8 mouse cellular contexts compared by ENCODE assay signal in the genomic region with DNA sequence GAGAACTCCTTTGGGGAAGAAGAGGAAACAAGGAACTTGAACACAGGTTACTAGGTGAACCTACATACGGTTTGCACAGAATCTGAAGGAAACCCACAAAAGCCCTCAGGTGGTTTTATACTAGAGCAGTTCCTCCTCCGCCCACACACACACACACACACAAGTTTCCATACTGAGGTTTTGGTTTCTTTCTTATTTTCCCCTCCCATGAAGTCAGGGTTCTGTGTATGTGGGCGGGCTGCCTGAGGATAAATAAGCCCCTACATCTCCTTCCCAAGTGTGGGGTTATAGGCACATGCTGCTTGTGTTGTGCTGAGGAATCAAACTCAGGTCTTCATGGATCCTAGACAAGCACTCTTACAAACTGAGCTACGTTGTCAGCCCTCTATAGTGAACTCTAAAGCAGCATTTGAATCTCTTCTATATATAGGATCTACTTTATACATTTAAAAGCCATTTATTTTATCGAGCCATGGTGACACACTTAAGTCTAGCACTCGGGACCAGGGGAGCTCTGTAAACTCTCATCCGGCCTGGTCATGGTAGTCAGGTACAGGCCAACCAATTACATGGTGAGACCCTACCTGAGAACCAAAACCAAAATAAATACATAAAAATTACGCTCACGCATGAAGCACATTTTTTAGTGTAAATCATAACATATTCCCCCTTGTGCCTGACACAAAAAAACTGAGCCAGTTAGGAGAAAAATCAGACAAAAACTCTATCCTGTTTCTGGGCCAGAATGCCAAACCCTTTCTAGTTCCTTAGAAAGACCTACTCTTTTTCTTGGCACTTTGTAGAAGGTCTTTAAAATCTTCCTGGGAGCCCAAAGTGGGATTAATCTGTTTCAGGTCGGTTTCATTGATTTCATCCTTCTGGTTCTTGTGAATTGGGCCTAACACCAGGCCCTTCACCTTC. TPM values are rescaled to one million over a fixed set of nuclear protein-coding genes. Genes with fewer than 3 reads are reported as not detected.
DNase-seq lines count a peak whose midpoint lies in the region; ATAC-seq and TF ChIP-seq lines count a peak whose summit lies in the region.

No protein-coding gene starts in this region.

- H3K27ac ChIP-seq in kidney, postnatal 0 days: peak overlapping the region; percentile 94
- H3K27ac ChIP-seq in midbrain, embryonic 15.5 days: peak overlapping the region; percentile 88

- H3K9me3 ChIP-seq in kidney, postnatal 0 days (replicated peaks; ENCODE audit: low read length): no peaks in the 10 kb centered on the region
- no peaks in the 10 kb centered on the region for H3K9me3 ChIP-seq in midbrain, embryonic 15.5 days

- H3K27me3 ChIP-seq in kidney, postnatal 0 days (ENCODE audit: insufficient read depth, low read length): no peaks in the 10 kb centered on the region
- H3K27me3 ChIP-seq in midbrain, embryonic 15.5 days (replicated peaks): no peaks in the 10 kb centered on the region

- H3K9ac ChIP-seq in kidney, postnatal 0 days (ENCODE audit: low read depth, low read length): peak overlapping the region; percentile 70
- peak overlapping the region; percentile 70 for H3K9ac ChIP-seq in midbrain, embryonic 15.5 days

- peaks cover 11% of the 10 kb centered on the region; the same call in 1 of the 2 replicates for H3K4me1 ChIP-seq in kidney, postnatal 0 days (replicated peaks; ENCODE audit: insufficient read depth, low read length)
- peaks cover 37% of the 10 kb centered on the region for H3K4me1 ChIP-seq in midbrain, embryonic 15.5 days

- H3K4me3 ChIP-seq in kidney, postnatal 0 days (replicated peaks; ENCODE audit: low read depth, low read length): peak overlapping the region; percentile 63
- H3K4me3 ChIP-seq in midbrain, embryonic 15.5 days: peak overlapping the region; percentile 57

- no peak for TF ChIP-seq CTCF in kidney, postnatal 0 days (IDR thresholded peaks at IDR 0.05; ENCODE audit: low read depth)

- H3K36me3 ChIP-seq in kidney, postnatal 0 days (ENCODE audit: insufficient read depth, low read length): peaks cover 35% of the 10 kb centered on the region
- H3K36me3 ChIP-seq in midbrain, embryonic 15.5 days (replicated peaks): peaks cover 32% of the 10 kb centered on the region

- no peak for ATAC-seq in kidney, postnatal 0 days (replicated peaks; ENCODE audit: low FRiP score, low read depth)
- ATAC-seq in common myeloid progenitor, adult 5-6 weeks (replicated peaks; ENCODE audit: low read depth, poor library complexity, severe bottlenecking): 0 out of 2 replicates have a peak, but pooled peaks have one; percentile 4
- ATAC-seq in inflammation-experienced regulatory T-cells, adult 6 months: peak; percentile 69
- no peak for ATAC-seq in midbrain, embryonic 15.5 days (replicated peaks)

- no peak for DNase-seq in kidney, postnatal 0 days (ENCODE audit: low spot score)
- no peak for DNase-seq in kidney, postnatal 10 days
- no peak for DNase-seq in adrenal gland, adult 18-20 months (ENCODE audit: low spot score in 2 of 2)
- DNase-seq in adrenal gland, postnatal 36 days: no peak
- DNase-seq in urinary bladder, postnatal 14 days (ENCODE audit: low spot score): no peak

- WGBS in kidney, postnatal 0 days: 41% methylated on average over 10 of the region's 10 CpGs
- 70% methylated on average over 10 of the region's 10 CpGs for whole genome bisulfite sequencing in midbrain, embryonic 15.5 days

- peak overlapping the region; percentile 79 for H3K4me2 ChIP-seq in kidney, postnatal 0 days (ENCODE audit: low read length)
- peak overlapping the region; percentile 66 for H3K4me2 ChIP-seq in midbrain, embryonic 15.5 days

RNA-seq across cellular contexts. Expression of gene Slc3a2, which starts 11.0 kb away (rescaled TPM):
- 151 and 158 TPM in 2 replicates for polyA plus RNA-seq in kidney, postnatal 0 days (2015; fragmentation: Nextera tagmentation; extraction: Ambion mirVana)
- total RNA-seq in common myeloid progenitor, adult 5-6 weeks (2017): 124 and 150 TPM in 2 replicates
- 10 to 100 TPM; 60.5 to 74.4 (median 68.9) TPM for polyA plus RNA-seq in inflammation-experienced regulatory T-cells, adult 6 months (2017; shearing (Covaris generic))
- 165 and 174 TPM in 2 replicates for polyA plus RNA-seq in midbrain, embryonic 15.5 days (2015; fragmentation: Nextera tagmentation; extraction: Ambion mirVana)
- total RNA-seq in adrenal gland, adult 18-20 months (2021): 100 to 1,000 TPM; 373 to 425 TPM
- total RNA-seq in adrenal gland, postnatal 36 days (2021): 100 to 1,000 TPM; 354 to 445 TPM

RNA-seq across cellular contexts. Expression of gene Wdr74, which starts 23.4 kb away (rescaled TPM):
- 71.3 and 77.7 TPM in 2 replicates for polyA plus RNA-seq in kidney, postnatal 0 days (2015; fragmentation: Nextera tagmentation; extraction: Ambion mirVana)
- total RNA-seq in common myeloid progenitor, adult 5-6 weeks (2017): 121 and 149 TPM in 2 replicates
- polyA plus RNA-seq in inflammation-experienced regulatory T-cells, adult 6 months (2017; shearing (Covaris generic)): 10 to 100 TPM; 38.0 to 71.7 (median 66.5) TPM
- 100.0 and 103 TPM in 2 replicates for polyA plus RNA-seq in midbrain, embryonic 15.5 days (2015; fragmentation: Nextera tagmentation; extraction: Ambion mirVana)
- 10 to 100 TPM; 62.4 to 66.2 TPM for total RNA-seq in adrenal gland, adult 18-20 months (2021)
- total RNA-seq in adrenal gland, postnatal 36 days (2021): 10 to 100 TPM; 52.3 to 71.2 TPM

RNA-seq across cellular contexts. Expression of gene 1700092M07Rik, which starts 28.3 kb away (rescaled TPM):
- polyA plus RNA-seq in kidney, postnatal 0 days (2015; fragmentation: Nextera tagmentation; extraction: Ambion mirVana): 0.75 and 1.1 TPM in 2 replicates
- total RNA-seq in common myeloid progenitor, adult 5-6 weeks (2017): 1.5 and 5.8 TPM in 2 replicates
- 1 to 10 TPM in 1 of 3 experiments, not detected in 2; 1.8 TPM for polyA plus RNA-seq in inflammation-experienced regulatory T-cells, adult 6 months (2017; shearing (Covaris generic))
- 1.5 and 1.7 TPM in 2 replicates for polyA plus RNA-seq in midbrain, embryonic 15.5 days (2015; fragmentation: Nextera tagmentation; extraction: Ambion mirVana)
- total RNA-seq in adrenal gland, adult 18-20 months (2021): 1 to 10 TPM; 2.0 to 2.3 TPM
- total RNA-seq in adrenal gland, postnatal 36 days (2021): 1 to 10 TPM in 1 of 2 experiments, under 1 TPM in 1; 0.82 to 1.0 TPM

RNA-seq across cellular contexts. Expression of gene Stx5a, which starts 29.0 kb away (rescaled TPM):
- polyA plus RNA-seq in kidney, postnatal 0 days (2015; fragmentation: Nextera tagmentation; extraction: Ambion mirVana): 105 and 115 TPM in 2 replicates
- total RNA-seq in common myeloid progenitor, adult 5-6 weeks (2017): 45.7 and 60.0 TPM in 2 replicates
- 100 to 1,000 TPM in 2 of 3 experiments, 10 to 100 TPM in 1; 91.6 to 140 (median 134) TPM for polyA plus RNA-seq in inflammation-experienced regulatory T-cells, adult 6 months (2017; shearing (Covaris generic))
- polyA plus RNA-seq in midbrain, embryonic 15.5 days (2015; fragmentation: Nextera tagmentation; extraction: Ambion mirVana): 121 and 123 TPM in 2 replicates
- total RNA-seq in adrenal gland, adult 18-20 months (2021): 100 to 1,000 TPM in 1 of 2 experiments, 10 to 100 TPM in 1; 78.2 to 103 TPM
- total RNA-seq in adrenal gland, postnatal 36 days (2021): 10 to 100 TPM; 83.6 to 92.9 TPM

RNA-seq across cellular contexts. Expression of gene Nxf1, which starts 44.7 kb away (rescaled TPM):
- 114 and 123 TPM in 2 replicates for polyA plus RNA-seq in kidney, postnatal 0 days (2015; fragmentation: Nextera tagmentation; extraction: Ambion mirVana)
- 126 and 129 TPM in 2 replicates for total RNA-seq in common myeloid progenitor, adult 5-6 weeks (2017)
- 100 to 1,000 TPM; 130 to 193 (median 160) TPM for polyA plus RNA-seq in inflammation-experienced regulatory T-cells, adult 6 months (2017; shearing (Covaris generic))
- 161 and 171 TPM in 2 replicates for polyA plus RNA-seq in midbrain, embryonic 15.5 days (2015; fragmentation: Nextera tagmentation; extraction: Ambion mirVana)
- total RNA-seq in adrenal gland, adult 18-20 months (2021): 100 to 1,000 TPM; 127 to 144 TPM
- 100 to 1,000 TPM in 1 of 2 experiments, 10 to 100 TPM in 1; 94.7 to 144 TPM for total RNA-seq in adrenal gland, postnatal 36 days (2021)

Comparison
In these comparisons a context has a peak if more than half of its experiments do, and no peak if none do; other contexts are left out.
1. ATAC-seq: peak in common myeloid progenitor, adult 5-6 weeks (single experiment) and inflammation-experienced regulatory T-cells, adult 6 months (single experiment); none in kidney, postnatal 0 days (single experiment) and midbrain, embryonic 15.5 days (single experiment).